Mouse (Mus musculus) thymus, adult 2 months (tissue): ENCODE data around the gene Fcamr.

Experiments
- CTCF ChIP-seq: fragments of 200-500 bp; IDR thresholded peaks from 2 replicates; pipeline ENCODE4 v1.5.1; 2012; ENCODE audit warnings: mild to moderate bottlenecking, control low read depth, low read length, moderate library complexity, borderline replicate concordance; ENCODE audit not compliant: control insufficient read depth, poor library complexity, insufficient read depth; ENCODE audit errors: extremely low read depth
- POLR2A ChIP-seq: fragments of 200-500 bp; IDR thresholded peaks from 2 replicates; pipeline ENCODE4 v1.6.1; 2012; ENCODE audit warnings: mild to moderate bottlenecking, low read length, control low read depth, moderate library complexity; ENCODE audit not compliant: control insufficient read depth, poor library complexity, insufficient read depth; ENCODE audit errors: extremely low read depth

DNA sequence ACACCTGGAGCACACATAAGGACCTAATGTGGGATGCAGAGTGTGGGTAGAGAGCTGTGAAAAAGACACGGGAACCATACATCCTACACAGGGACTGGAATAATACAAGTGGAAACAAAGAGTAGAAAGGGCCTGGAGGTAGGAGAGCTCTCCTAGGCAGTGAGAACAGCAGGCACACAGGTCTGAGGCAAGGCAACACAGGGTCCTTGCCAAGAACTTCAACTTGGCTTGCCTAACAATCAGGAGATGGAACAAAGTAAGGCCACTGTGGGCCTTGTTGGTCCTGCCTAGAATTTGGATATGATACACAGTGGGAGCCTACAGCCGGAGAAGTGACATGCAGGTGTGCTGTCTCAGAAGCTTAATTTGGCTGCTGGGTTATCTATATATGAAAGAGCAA, 30.8 kb upstream of the Fcamr start:
- TF ChIP-seq CTCF (no peak), POLR2A (no peak)
